Mouse (Mus musculus) NIH3T3 (cell line): ENCODE measurements around the gene Mrrf.
A peak's percentile ranks its signal among the peaks of the same experiment; 100 is the strongest.
"Not testable (repeated sequence)": the region's sequence is repeated elsewhere in the genome, so short reads cannot be mapped to it uniquely, and the experiment has no call there.

Source experiments
- DNase-seq: peaks from one replicate; pipeline ENCODE4 v3.0.0-alpha.2; 2012; ENCODE audit warnings: low read depth

The Mrrf gene

DNA sequence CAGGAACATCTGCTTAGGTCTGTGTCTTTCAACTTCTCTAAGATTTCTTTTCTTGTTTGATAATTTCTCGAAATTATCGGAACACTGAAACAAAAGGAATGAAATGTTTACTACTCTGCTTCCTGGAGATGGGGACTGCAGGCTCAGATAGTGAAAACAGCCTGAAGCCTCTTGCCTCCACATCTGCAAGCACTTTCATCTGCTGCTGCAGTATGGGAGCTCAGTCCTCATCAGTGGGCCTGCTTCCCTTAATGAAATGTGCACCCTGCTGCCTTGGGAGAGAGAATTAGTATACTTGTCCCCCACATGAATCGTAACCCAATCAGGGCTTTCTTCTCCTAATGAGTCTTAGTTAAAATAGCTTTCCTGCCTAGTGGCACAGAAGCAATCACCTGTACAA, 7.1 kb upstream of the Mrrf start:
- DNase-seq, result no peak

DNA sequence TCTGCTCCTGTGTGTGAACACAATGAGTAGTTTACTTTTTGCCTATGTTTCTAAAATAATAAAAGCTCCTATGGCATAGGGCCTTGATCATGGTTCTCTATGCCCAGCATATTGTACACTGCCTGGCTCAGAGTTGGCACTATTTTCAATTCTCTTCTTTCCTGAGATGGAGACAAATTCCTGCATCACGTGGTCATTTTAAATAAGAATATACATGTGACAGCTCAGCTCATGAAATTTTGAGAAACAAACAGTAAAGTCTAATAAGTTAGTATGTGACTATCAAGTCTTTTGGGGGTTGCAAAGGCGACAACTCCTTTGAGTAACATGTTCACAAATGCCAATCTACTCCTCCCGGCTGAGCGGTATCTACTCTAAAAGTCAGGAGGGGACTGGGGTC, 302 bp upstream of the Mrrf start:
- no peak for DNase-seq

DNA sequence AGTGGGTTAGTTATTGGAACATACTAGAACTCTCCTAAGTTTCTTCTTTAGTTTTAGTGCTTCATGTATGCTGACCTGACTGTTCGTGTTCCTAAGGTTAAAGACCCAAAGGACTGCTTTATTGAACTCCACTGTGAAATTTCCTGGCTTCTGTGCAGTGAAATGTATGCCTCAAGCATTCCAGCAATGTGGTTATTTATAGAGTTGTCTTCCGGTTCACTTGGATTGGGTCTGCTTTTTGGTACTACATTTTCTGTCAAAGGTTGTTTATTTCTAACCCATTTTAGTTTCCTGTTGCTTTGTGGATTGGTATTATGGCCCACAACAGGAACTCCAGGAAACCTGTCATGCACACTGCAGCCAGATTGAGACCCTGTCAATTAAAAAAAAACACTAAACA, 2.9 kb downstream of the Mrrf start:
- no peak for DNase-seq

GRCm38 (mm10) chr2:36148876-36149365, 12.7 kb downstream of the Mrrf start:
- DNase-seq, result no peak

- not testable (repeated sequence) for DNase-seq
Measured at GRCm38 (mm10) chr2:36152401-36152800, 16.2 kb downstream of the Mrrf start.

GRCm38 (mm10) chr2:36157461-36157860, 21.3 kb downstream of the Mrrf start:
- DNase-seq, result no peak

- DNase-seq, result peak; percentile 9
Measured at GRCm38 (mm10) chr2:36159336-36159735, 23.1 kb downstream of the Mrrf start.

DNA sequence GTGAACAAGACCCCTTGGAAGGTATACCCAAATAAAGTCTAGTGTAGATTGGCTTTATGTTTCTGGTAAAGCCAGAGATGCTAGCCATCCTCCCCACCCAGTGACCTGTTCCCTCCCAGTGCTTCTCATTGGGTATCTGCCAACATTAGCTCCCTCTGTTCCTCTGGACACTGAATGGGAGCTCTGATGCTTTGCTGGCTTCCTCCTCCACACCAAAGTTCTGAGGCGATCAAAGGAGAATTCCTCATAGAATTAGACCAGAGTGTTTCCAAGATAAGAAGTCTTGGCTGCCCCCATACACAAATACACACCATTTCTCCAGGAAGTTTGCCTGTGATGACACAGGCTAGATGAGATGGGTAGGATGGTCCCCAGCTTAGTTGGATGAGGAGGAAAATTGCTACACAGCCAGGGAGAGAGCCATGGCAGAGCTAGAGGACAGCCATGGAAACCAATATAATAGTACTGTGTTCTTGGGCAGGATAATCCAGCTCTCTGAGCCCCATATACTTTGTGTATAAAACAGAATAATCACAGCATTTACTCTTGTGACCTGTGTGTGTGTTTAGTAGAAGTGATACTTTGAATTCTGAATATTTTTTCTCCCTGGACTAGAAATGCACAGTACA, 31.9 kb downstream of the Mrrf start:
- DNase-seq, result no peak

GRCm38 (mm10) chr2:36169176-36169575, 33.0 kb downstream of the Mrrf start:
- DNase-seq, result no peak

DNA sequence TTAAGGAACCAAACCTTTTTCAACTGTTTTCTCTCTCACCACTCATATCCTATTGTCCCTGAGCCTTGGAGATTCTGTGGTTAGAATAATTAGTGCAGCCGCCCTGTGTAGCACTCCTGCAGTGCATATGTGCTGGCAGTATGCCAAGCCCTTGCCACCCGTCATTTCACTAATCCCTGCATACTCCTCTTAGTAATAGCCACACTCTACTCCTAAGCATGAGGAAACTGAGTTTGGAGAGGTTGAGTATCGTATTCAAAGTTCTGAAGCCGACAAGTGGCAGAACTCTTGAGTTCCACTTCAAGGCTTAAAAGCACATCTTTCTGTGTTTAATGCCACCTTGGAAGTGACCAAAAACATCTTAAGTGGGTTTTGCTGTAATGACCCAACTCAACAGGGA, 35.9 kb downstream of the Mrrf start:
- no peak for DNase-seq

- no peak for DNase-seq
Measured at GRCm38 (mm10) chr2:36172574-36172973, 36.4 kb downstream of the Mrrf start.

DNA sequence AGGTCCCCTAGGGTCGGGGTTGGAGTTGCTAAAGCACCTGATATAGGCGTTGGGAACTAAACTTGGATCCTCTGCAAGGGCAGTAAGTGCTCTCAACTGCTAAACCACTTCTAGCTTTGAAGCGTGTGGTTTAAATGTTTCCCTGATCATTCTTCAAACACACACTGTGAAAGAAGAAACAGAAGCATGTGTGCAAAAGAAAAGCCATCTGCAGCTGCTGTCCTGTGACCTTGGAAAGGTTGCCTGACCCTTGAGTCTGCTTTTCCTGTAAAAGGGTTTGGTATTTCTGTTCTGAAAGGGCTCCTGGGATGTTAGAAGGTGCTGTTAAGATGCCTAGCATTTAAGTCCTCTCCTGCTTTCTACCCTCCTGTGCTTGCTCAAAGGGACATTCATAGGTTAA, 43.3 kb downstream of the Mrrf start:
- DNase-seq, result no peak

DNA sequence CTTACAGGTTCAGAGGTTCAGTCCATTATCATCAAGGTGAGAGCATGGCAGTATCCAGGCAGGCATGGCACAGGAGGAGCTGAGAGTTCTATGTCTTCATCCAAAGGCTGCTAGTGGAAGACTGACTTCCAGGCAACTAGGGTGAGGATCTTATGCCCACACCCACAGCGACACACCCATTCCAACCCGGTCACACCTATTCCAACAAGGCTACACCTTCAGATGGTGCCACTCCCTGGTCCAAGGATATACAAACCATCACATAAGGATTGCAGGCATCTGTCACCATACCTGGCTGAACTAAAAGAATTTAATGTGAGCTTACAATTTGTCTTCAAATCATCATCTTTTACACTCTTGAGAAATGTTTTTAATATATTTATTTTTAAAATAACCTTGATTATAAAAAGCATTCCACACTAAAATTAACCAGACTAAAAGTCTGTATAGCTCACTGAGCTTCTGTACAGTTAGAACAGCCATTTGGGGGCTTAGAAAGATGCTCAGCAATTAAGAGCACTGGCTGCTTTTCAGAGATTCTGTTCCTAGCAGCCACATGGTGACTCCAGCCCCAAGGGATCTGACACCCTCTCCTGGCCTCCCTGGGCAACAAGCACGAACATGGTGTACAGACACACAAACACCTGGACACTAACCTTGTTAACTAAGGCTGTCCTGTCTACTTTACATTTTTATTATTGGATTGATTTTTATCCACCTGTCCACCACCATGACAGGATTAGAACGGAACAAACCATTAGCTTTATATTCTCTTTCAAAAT, 45.6 kb downstream of the Mrrf start:
- not testable (repeated sequence) for DNase-seq

- DNase-seq, result no peak
Measured at GRCm38 (mm10) chr2:36183278-36183677, 47.1 kb downstream of the Mrrf start.

- no peak for DNase-seq
Measured at GRCm38 (mm10) chr2:36184192-36184591, 48.0 kb downstream of the Mrrf start.

DNA sequence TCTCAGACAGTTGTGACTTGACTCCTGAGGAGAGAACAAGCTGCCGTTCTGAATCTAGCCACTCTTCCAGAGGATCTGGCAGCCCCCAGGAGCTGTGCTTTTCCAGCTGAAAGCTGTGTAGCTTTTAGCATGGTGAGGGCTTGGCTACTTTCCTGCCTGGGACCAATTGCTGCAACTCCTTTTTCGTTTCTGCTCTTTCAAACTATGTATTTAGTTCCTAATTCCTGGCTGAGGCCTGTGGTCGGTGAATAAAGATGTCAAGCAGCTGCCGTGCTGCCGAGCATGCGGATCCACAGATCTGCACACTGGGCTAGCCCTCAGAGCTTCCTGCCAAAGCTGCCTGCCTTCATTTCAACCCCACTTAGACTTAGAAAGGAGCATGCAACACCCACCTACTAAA, 48.7 kb downstream of the Mrrf start:
- no peak for DNase-seq

GRCm38 (mm10) chr2:36189200-36189599, 53.0 kb downstream of the Mrrf start:
- DNase-seq, result not testable (repeated sequence)

DNA sequence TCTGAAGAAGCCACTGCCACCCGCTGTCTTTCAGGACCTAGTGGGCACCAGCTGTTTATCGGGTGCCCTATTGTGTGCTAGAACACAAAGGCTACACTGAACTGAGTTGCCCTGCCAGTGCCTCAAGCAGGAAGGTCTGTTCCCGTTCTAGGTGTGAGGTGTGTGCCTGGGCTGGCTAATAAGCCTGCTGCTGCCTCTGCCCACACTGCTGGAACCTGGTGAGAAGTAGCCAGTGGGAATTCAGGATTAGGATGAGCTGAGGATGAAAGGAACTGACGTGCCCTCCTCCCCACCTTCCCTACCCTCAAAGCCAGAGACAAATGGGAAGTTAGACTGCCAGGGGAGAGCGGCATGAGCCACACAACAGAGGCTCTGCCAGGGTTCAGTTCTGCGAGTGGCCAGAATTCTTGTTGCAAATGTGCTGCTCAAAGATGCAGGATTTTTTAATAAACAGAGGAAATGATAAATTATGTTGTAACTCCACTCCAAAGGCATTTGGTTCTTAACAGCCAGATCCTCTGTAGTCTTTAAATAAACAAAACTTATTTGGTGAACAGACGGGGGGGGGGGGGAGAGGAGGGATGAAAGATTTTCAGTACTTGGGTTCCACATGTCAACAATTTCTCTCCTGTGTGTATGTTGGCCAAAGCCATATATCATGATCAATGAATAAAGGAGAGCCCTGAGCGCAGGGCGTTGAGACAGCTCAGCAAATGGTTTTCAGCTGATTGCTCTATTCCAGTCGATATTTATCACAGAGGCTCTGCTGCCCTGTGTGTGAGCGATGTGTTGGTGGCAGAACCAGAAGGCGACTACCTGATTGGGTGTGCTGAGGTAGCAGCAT, 55.1 kb downstream of the Mrrf start:
- no peak for DNase-seq

DNA sequence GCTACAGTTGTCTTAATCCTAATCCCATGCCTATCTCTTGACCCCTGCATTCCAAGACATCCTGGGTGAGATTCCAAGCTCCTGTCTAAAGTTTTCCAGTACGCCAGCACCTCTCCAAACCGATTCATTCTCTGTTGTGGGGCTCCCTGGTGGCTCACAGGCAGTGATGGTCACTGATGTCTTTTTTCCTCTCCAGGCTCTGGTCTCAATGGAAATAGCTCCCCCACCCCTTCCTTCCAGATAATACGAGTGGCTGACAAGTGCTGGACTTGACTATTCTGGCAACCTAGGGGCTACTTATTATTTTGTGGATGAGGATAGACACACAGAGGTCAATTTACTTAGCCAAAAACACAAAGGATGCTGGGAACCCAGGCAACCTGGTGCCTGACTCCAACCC, 60.8 kb downstream of the Mrrf start:
- DNase-seq, result no peak

DNA sequence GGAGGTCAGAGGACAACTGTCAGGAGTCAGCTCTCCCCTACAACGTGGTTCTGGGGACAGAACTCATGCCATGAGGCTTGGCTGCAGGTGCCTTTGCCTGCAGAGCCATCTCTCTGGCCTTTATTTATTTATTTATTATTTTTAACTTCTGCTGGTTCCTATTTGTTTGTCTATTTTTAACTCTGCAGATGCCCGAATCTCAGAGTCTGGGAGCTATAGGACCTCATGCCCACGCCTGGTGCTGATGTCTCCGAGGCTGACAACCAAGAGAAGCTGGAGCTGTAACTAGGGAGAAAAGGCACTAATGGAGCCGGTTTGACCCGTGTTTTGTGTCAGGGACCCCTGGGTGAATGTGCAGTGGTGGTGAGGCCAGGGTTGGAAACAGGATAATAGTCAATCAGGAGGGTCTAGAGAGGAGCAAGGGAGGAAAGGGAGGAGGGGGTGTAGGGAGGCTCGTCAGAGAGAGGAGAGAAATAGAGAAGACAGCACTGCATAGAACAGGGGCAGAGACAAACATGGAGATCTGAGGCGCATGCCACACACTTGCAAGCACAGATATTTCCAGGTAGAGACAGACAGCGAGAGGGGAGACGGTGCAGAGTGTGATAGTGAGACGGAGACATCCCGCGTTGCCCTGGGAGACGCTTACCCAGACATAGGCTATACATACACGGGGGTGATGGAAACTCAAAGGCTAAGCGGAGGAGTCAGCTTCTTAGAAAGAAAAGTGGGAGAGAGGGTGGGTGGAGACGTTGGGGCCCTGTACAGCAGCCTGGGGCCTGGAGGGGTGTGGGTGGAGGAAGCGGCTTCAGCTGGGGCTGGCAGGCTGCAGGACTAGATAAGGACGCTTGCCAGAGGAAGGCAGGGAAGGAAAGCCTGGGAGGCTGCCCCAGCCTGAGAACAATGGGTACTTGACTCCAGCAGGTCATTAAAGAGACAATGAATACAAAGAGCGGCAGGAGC, 62.0 kb downstream of the Mrrf start:
- DNase-seq, result no peak

GRCm38 (mm10) chr2:36198882-36199262, 62.7 kb downstream of the Mrrf start:
- no peak for DNase-seq

GRCm38 (mm10) chr2:36200813-36201212, 64.6 kb downstream of the Mrrf start:
- DNase-seq, result no peak
